Mouse (Mus musculus): ENCODE data around the gene Ntng2. TPM values are rescaled to one million over a fixed set of nuclear protein-coding genes. Genes with fewer than 3 reads are reported as not detected.

Ntng2 gene
- polyA plus RNA-seq (2015; fragmentation: Nextera tagmentation; extraction: Ambion mirVana) = 1.4 and 2.5 TPM in 2 replicates

DNA sequence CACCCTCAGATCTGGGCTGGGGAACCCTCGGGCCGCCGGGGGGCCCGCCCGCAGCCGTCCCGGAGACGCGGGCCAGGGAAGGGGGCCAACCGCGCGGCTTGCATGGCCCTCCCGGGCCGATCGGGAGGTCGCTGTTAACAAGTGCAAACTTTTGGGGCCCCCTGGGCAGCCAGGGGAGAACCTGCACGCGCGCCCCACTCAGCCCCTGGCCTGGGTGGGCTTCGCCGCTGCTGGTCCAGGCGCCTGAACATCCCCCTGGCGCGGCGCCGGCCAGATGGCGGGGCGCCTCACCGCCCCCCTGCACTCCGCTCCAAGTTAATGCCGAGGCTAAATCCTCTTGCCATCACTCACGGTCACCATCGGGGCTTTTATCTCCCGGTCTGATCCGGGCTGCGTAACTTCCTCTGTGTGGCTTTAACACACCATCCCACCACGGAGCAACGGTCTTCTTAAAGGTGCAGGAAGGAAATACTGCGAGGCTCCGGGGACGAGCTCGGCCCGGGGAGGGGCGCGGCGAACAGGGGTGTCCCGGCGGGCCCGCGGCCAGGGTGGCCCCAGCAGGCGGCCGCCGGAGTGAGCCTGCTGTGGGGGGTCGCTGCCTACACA, at the start of gene Ntng2:
Ntng2 (minus strand) TSS at position 407 of the 606 bp plus-strand sequence.

Other genes starting within 250 kb of the Ntng2 start
- 1.2 and 1.3 TPM in 2 replicates for gene Cfap77, start 197.9 kb downstream of the Ntng2 start, polyA plus RNA-seq (2015; fragmentation: Nextera tagmentation; extraction: Ambion mirVana)
- gene Ttf1, start 192.7 kb downstream of the Ntng2 start, polyA plus RNA-seq (2015; fragmentation: Nextera tagmentation; extraction: Ambion mirVana) = 6.4 and 6.8 TPM in 2 replicates
- gene Setx, start 128.8 kb downstream of the Ntng2 start, polyA plus RNA-seq (2015; fragmentation: Nextera tagmentation; extraction: Ambion mirVana) = 5.8 and 8.7 TPM in 2 replicates
- gene Med27, start 93.8 kb upstream of the Ntng2 start, polyA plus RNA-seq (2015; fragmentation: Nextera tagmentation; extraction: Ambion mirVana) = 27.2 and 29.6 TPM in 2 replicates

All from adrenal gland, postnatal 0 days (tissue).